Mouse (Mus musculus): ENCODE data around the gene Rnf8. TPM values are rescaled to one million over a fixed set of nuclear protein-coding genes. Genes with fewer than 3 reads are reported as not detected.

Gene Rnf8
- polyA plus RNA-seq (2017; shearing (Covaris generic)) = 61.8 TPM

DNA sequence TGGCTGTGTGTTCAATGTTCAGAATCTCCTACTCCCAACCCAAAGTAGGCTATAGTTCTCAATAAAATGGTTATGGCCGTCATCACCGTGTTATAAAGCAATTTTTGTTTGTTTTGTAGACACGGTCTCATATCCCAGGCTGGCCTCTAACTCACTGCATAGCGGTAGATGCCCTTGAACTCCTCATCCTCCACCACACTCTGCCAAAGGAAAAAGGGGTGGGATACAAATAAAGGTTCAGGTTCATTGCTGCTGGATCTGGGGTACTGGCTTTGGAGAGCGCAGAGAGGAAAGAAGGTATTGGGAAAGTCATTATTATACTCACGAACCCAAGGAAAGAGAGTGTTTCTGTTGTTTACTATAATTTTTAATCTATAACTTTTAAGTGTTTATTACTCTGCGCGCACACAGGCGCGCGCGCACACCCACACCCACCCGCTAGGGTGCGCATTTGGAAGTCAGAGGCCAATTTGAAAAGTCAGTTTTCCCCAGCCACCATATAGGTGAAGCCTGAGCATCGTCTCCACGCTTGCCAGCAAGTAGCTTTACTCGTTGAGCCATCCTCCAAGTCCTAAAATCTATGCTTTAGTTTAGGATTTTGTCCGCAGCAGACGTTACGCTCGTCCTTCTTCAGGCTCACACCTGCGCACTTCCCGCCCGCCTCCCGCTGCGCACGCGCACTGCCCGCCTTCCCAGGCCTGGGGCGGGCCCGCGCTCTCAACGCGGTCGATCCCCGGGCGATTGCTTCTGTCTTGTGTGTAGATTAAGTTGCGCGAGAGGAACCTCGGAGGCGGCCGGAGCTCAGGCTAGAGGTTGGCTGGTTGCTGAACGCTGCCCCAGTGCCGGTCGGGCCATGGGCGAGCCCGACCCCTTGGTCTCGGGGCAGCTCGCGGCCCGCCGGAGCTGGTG is at the start of gene Rnf8, which contains the start of gene Gm28043:
Gene Rnf8, plus strand, starts transcription at position 676 of the 909 bp plus-strand sequence.
Gene Gm28043, plus strand, starts transcription at position 762 of the 909 bp plus-strand sequence.

DNA sequence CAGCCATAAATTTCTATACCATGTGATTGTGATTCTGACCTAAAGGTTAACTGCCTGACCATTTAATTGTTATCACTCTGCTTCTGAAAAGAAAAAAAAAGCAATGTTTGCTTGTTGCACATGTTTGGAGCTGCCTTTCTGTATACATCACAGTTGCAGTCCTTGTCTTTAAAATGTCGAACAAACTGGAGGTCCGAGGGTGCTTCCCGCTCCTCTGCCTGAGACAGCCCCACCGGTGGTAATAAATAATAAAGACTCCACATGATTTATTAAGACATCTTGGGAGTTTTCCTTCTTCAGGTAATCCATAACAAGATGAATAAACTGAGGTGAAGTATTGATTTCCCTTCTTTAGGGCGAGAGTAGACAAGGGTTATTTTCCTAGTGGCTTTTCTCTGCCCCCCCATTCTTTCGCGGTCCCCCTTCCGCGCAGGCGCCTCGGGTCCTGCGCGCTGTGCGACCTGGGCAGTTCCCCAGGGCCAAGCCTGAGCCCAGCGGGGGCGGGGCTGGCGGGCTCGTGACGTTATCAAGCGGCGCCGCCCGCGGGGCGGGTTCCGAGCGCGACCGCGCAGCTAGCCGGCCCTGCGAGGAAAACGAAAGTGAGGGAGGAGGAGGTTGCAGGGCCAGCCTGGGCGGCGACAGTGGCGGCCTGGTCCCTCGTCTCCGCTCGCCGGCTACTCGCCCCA is 45.6 kb downstream of the Rnf8 start, which contains the start of gene Cmtr1:
Gene Cmtr1, plus strand, starts transcription at position 520 of the 686 bp plus-strand sequence.

Other genes starting within 250 kb of the Rnf8 start
- gene Pim1, start 124.0 kb upstream of the Rnf8 start, polyA plus RNA-seq (2017; shearing (Covaris generic)) = 34.1 TPM
- gene Gm17657, start 65.2 kb upstream of the Rnf8 start, polyA plus RNA-seq (2017; shearing (Covaris generic)) = not detected
- gene Tbc1d22b, start 65.0 kb upstream of the Rnf8 start, polyA plus RNA-seq (2017; shearing (Covaris generic)) = 33.6 TPM
- 5.2 TPM for gene Tmem217, start 62.4 kb upstream of the Rnf8 start, polyA plus RNA-seq (2017; shearing (Covaris generic))
- 6.4 TPM for gene Gm28043, start 86 bp downstream of the Rnf8 start, polyA plus RNA-seq (2017; shearing (Covaris generic))
- gene Cmtr1, start 45.8 kb downstream of the Rnf8 start, polyA plus RNA-seq (2017; shearing (Covaris generic)) = 302 TPM
- 11.7 TPM for gene Ccdc167, start 102.3 kb downstream of the Rnf8 start, polyA plus RNA-seq (2017; shearing (Covaris generic))

Data from inflammation-experienced regulatory T-cells, adult 16 weeks (primary cell).